Mouse (Mus musculus): ENCODE results near the gene U90926. TPM values are rescaled to one million over a fixed set of nuclear protein-coding genes. Genes with fewer than 3 reads are reported as not detected.

Gene U90926
- polyA plus RNA-seq, 1 experiment from 2014 or later, result not detected

GRCm38 (mm10) chr5:92234939-92235557, 19.8 kb upstream of the U90926 start:
- Histone ChIP-seq H3K9me3 (no peaks in the 10 kb centered on the region), H3K4me1 (peaks cover 4% of the 10 kb centered on the region; the same call in 1 of the 2 replicates), H3K4me2 (replicated peaks) (no peak overlapping the region), H3K36me3 (no peaks in the 10 kb centered on the region), H3K27ac (replicated peaks) (no peak overlapping the region), H3K4me3 (no peak overlapping the region), H3K27me3 (no peaks in the 10 kb centered on the region), H3K9ac (replicated peaks) (no peak overlapping the region)
- no peak for ATAC-seq (replicated peaks)
- 82% methylated on average over 5 of the region's 5 CpGs for WGBS

GRCm38 (mm10) chr5:92233366-92233765, 18.2 kb upstream of the U90926 start:
- Histone ChIP-seq H3K27me3 (no peaks in the 10 kb centered on the region), H3K27ac (replicated peaks) (no peak overlapping the region), H3K4me1 (no peaks in the 10 kb centered on the region), H3K9ac (replicated peaks) (no peak overlapping the region), H3K36me3 (no peaks in the 10 kb centered on the region), H3K9me3 (no peaks in the 10 kb centered on the region), H3K4me2 (replicated peaks) (no peak overlapping the region), H3K4me3 (no peak overlapping the region)
- ATAC-seq (replicated peaks), result no peak
- WGBS, result 78% methylated on average over 4 of the region's 4 CpGs

- ATAC-seq (replicated peaks), result no peak
Measured at GRCm38 (mm10) chr5:92231836-92232235, 16.6 kb upstream of the U90926 start.

GRCm38 (mm10) chr5:92230306-92230705, 15.1 kb upstream of the U90926 start:
- H3K27ac ChIP-seq (replicated peaks), result no peak overlapping the region
- no peaks in the 10 kb centered on the region for H3K36me3 ChIP-seq
- 85% methylated on average over 11 of the region's 11 CpGs for WGBS
- H3K9ac ChIP-seq (replicated peaks), result no peak overlapping the region
- no peak for ATAC-seq (replicated peaks)
- no peaks in the 10 kb centered on the region for H3K9me3 ChIP-seq
- H3K4me3 ChIP-seq, result no peak overlapping the region
- no peak overlapping the region for H3K4me2 ChIP-seq (replicated peaks)
- no peaks in the 10 kb centered on the region for H3K27me3 ChIP-seq
- no peaks in the 10 kb centered on the region for H3K4me1 ChIP-seq

More at GRCm38 (mm10) chr5:92231836-92232235, 16.6 kb upstream of the U90926 start:
- Histone ChIP-seq H3K9ac (replicated peaks) (no peak overlapping the region), H3K9me3 (no peaks in the 10 kb centered on the region), H3K4me1 (no peaks in the 10 kb centered on the region), H3K4me3 (no peak overlapping the region), H3K36me3 (no peaks in the 10 kb centered on the region), H3K27ac (replicated peaks) (no peak overlapping the region), H3K4me2 (replicated peaks) (no peak overlapping the region), H3K27me3 (no peaks in the 10 kb centered on the region)
- WGBS, result 86% methylated on average over 10 of the region's 10 CpGs

DNA sequence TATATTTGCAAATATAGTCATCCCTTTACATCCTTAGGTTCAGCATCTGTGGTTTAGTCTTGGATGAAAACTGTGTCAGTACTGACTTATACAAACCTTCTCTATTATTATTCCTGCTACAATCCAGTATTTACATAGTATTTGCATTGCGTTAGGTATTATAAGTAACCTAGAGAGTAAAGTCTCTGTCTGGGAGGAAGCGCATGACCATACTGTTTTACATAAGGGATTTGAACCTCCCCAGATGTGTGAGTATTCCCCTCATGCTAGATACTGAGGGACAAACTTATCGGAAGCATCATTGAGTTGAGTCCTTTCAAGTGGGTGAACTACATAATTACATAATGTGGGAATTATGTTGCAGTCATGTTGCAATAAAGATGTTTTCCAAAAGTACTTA, 14.3 kb upstream of the U90926 start:
- H3K9ac ChIP-seq (replicated peaks), result no peak overlapping the region
- H3K36me3 ChIP-seq, result no peaks in the 10 kb centered on the region
- H3K9me3 ChIP-seq, result no peaks in the 10 kb centered on the region
- no peak for ATAC-seq (replicated peaks)
- no peaks in the 10 kb centered on the region for H3K27me3 ChIP-seq
- H3K4me3 ChIP-seq, result no peak overlapping the region
- H3K4me2 ChIP-seq (replicated peaks), result no peak overlapping the region
- WGBS, result 92% methylated on average over 3 of the region's 3 CpGs
- H3K4me1 ChIP-seq, result no peaks in the 10 kb centered on the region
- H3K27ac ChIP-seq (replicated peaks), result no peak overlapping the region

- no peak for ATAC-seq (replicated peaks)
- H3K9ac ChIP-seq (replicated peaks), result no peak overlapping the region
- H3K36me3 ChIP-seq, result no peaks in the 10 kb centered on the region
- no peak overlapping the region for H3K4me2 ChIP-seq (replicated peaks)
- WGBS, result 38% methylated on average over 10 of the region's 10 CpGs
- H3K9me3 ChIP-seq, result no peaks in the 10 kb centered on the region
- no peaks in the 10 kb centered on the region for H3K4me1 ChIP-seq
- no peak overlapping the region for H3K27ac ChIP-seq (replicated peaks)
- H3K27me3 ChIP-seq, result no peaks in the 10 kb centered on the region
- no peak overlapping the region for H3K4me3 ChIP-seq
Measured at GRCm38 (mm10) chr5:92228776-92229175, 13.6 kb upstream of the U90926 start.

DNA sequence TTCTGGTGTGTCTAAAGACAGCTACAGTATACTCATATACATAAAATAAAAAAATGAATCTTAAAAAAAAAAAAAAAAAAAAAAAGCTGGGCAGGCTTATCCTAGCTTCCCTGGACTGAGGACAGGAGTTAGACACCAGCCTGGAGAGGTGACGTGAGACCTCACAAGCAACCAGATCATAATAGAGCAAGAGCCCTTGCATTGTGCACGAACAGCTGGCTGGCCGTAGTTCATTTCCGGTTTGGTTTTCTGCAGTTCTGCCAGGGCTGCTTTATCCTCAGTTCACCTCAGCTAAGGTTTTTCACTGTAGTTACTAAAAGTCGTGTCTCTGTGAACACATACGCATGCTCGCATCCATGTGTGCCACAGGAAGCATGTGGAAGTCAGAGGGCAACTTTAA, 12.6 kb upstream of the U90926 start:
- no peaks in the 10 kb centered on the region for H3K36me3 ChIP-seq
- no peak overlapping the region for H3K4me3 ChIP-seq
- H3K4me1 ChIP-seq, result no peaks in the 10 kb centered on the region
- H3K27ac ChIP-seq (replicated peaks), result no peak overlapping the region
- H3K9ac ChIP-seq (replicated peaks), result no peak overlapping the region
- ATAC-seq (replicated peaks), result no peak
- 89% methylated on average over 7 of the region's 7 CpGs for WGBS
- no peaks in the 10 kb centered on the region for H3K27me3 ChIP-seq
- H3K4me2 ChIP-seq (replicated peaks), result no peak overlapping the region
- H3K9me3 ChIP-seq, result no peaks in the 10 kb centered on the region

DNA sequence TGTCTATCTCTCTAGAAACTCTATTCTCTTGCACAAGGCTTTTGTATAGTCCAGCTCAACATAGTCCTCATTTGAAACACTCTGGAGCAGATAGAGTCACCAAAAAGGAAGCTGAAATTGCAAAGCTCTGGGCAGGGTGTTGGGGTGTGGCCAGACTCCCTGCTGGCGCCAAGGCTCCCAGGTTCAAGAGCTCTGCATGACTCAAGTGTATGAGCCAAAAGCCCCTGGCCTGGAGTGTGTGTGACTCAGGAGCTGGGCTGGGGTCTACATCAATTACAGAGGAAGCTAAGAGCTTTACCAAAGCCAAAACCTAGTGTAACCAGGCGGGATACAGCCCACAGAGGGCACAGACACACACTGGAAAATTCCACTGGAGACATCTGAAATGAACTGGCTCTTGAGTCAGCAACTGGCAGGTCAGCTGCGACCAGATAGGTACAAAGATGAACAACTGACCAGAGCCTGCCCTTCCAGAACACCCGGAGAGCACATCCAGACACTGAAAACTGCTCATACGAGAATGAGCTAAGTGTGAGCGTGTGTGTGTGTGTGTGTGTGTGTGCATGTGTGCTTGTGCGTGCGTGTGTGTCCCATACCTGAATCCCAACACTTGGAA, 5.2 kb upstream of the U90926 start:
- WGBS, result 92% methylated on average over 8 of the region's 8 CpGs
- Histone ChIP-seq H3K4me2 (replicated peaks) (no peak overlapping the region), H3K36me3 (no peaks in the 10 kb centered on the region), H3K9ac (replicated peaks) (no peak overlapping the region), H3K27ac (replicated peaks) (no peak overlapping the region), H3K9me3 (no peaks in the 10 kb centered on the region), H3K4me3 (no peak overlapping the region), H3K27me3 (no peaks in the 10 kb centered on the region), H3K4me1 (peaks cover 5% of the 10 kb centered on the region; the same call in 1 of the 2 replicates)
- no peak for ATAC-seq (replicated peaks)

DNA sequence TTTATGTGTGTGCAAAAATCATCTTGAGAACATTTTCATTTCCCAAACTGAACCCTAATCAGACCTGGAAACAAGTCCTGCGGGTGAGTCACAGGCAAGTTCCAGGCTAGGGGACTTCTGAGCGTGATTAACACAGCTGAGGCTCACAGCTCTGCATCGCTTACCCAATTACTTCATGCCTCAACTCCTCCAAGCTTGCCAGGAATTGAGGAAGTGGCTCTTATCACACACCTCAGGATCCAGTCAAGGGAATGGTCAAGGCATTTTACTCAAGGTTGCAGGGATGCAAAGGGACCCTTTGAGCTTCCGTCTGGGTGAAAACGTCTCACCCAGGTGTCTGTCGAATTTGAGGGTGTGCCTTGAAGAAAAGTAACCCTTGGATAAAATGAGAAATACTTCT, 4.6 kb upstream of the U90926 start:
- ATAC-seq (replicated peaks), result no peak
- no peak overlapping the region for H3K27ac ChIP-seq (replicated peaks)

DNA sequence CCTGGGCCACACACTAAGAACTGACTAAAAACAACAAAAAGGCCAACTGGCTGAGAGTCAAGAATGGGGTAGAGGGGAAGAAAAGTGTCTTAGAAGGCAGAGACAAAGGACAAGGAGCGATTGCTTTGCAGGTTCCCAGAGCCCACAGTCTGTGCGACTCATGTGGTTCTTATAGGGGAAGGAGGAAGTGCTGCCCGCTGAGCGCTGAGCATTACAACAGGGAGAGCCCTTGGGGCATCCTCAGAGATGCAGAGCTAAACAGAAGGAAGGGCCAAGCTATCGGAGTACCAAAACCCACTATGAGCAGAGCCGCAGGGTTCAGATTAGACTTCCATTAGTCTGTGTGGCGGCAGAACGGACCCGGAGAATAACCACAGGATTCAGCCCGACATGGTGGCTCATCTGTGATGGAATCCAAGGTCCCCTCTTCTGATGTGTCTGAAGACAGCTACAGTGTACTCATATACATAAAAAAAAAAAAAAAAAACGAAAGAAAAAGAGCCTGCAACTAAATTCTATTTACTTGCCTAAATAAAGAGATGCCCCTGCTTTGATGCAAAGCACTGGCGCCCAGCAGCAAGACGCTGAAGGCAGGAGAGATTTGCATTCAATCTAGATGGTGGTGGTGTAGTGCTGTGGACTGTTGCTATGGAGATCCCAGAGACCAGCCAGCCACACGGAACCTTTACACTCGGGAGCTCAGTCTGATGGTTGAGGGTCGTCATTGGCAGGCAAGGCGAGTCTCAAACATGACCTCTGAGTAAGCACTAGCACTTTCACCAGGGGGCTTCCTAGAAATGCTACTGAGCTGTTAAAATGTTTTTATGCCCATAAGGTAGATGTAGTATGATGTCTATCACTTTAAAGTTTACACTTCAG, 3.9 kb upstream of the U90926 start:
- H3K36me3 ChIP-seq, result no peaks in the 10 kb centered on the region
- H3K27me3 ChIP-seq, result no peaks in the 10 kb centered on the region
- no peak overlapping the region for H3K4me2 ChIP-seq (replicated peaks)
- H3K4me1 ChIP-seq, result peaks cover 5% of the 10 kb centered on the region; the same call in 1 of the 2 replicates
- H3K4me3 ChIP-seq, result no peak overlapping the region
- H3K27ac ChIP-seq (replicated peaks), result no peak overlapping the region
- no peaks in the 10 kb centered on the region for H3K9me3 ChIP-seq
- no peak overlapping the region for H3K9ac ChIP-seq (replicated peaks)
- 34% methylated on average over 17 of the region's 17 CpGs for WGBS
- ATAC-seq (replicated peaks), result peak; percentile 87

More for the DNA sequence above, 4.6 kb upstream of the U90926 start:
- no peaks in the 10 kb centered on the region for H3K36me3 ChIP-seq
- no peak overlapping the region for H3K9ac ChIP-seq (replicated peaks)
- no peak overlapping the region for H3K4me3 ChIP-seq
- H3K4me2 ChIP-seq (replicated peaks), result no peak overlapping the region
- no peaks in the 10 kb centered on the region for H3K27me3 ChIP-seq
- WGBS, result 59% methylated on average over 6 of the region's 6 CpGs
- H3K4me1 ChIP-seq, result peaks cover 5% of the 10 kb centered on the region; the same call in 1 of the 2 replicates
- no peaks in the 10 kb centered on the region for H3K9me3 ChIP-seq

- WGBS, result 94% methylated on average over 4 of the region's 4 CpGs
- H3K27ac ChIP-seq (replicated peaks), result no peak overlapping the region
- ATAC-seq (replicated peaks), result no peak
- no peaks in the 10 kb centered on the region for H3K36me3 ChIP-seq
- H3K4me3 ChIP-seq, result no peak overlapping the region
- no peaks in the 10 kb centered on the region for H3K27me3 ChIP-seq
- H3K4me2 ChIP-seq (replicated peaks), result no peak overlapping the region
- H3K4me1 ChIP-seq, result no peaks in the 10 kb centered on the region
- no peak overlapping the region for H3K9ac ChIP-seq (replicated peaks)
- H3K9me3 ChIP-seq, result no peaks in the 10 kb centered on the region
Measured at GRCm38 (mm10) chr5:92212231-92212630, 3.0 kb downstream of the U90926 start.

GRCm38 (mm10) chr5:92210205-92210604, 5.0 kb downstream of the U90926 start:
- Histone ChIP-seq H3K9me3 (no peaks in the 10 kb centered on the region), H3K4me1 (no peaks in the 10 kb centered on the region), H3K27me3 (no peaks in the 10 kb centered on the region), H3K27ac (replicated peaks) (no peak overlapping the region), H3K9ac (replicated peaks) (no peak overlapping the region), H3K4me3 (no peak overlapping the region), H3K36me3 (peaks cover 6% of the 10 kb centered on the region; the same call in 1 of the 2 replicates), H3K4me2 (replicated peaks) (no peak overlapping the region)
- 77% methylated on average over 8 of the region's 8 CpGs for WGBS
- no peak for ATAC-seq (replicated peaks)

All from forebrain, embryonic 15.5 days (tissue).